Mouse (Mus musculus) cerebellum, postnatal 36 days (tissue): Measurements from ENCODE around the gene Lrguk.

ENCODE experiments used
- DNase-seq, 2 experiments: peaks; one replicate each; pipeline ENCODE4 v3.0.0; 2021 to 2022; ENCODE audit warnings: mixed read lengths in 2 of 2

The Lrguk gene

DNA sequence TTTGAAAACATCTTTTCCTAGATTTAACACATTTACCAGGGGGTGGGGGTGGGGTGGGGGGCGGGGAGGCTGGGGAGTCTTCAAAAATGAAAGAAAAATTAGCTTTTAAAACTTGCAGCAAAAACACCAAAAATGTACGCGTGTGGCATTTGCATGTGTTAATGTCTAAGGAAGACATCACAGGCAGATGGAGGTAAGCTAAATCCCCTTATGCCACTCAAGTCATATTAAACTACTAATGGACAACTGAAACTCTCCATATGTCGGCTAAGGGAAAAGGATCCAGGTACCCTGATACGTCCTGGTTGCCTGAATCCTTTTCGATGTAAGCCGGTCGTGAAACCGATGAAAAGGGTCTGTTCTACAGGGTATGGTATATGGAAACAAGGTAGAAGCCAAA is 119.8 kb downstream of the Lrguk start:
- no peak for DNase-seq

GRCm38 (mm10) chr6:34149821-34150220 is 120.6 kb downstream of the Lrguk start:
- no peak for DNase-seq

DNA sequence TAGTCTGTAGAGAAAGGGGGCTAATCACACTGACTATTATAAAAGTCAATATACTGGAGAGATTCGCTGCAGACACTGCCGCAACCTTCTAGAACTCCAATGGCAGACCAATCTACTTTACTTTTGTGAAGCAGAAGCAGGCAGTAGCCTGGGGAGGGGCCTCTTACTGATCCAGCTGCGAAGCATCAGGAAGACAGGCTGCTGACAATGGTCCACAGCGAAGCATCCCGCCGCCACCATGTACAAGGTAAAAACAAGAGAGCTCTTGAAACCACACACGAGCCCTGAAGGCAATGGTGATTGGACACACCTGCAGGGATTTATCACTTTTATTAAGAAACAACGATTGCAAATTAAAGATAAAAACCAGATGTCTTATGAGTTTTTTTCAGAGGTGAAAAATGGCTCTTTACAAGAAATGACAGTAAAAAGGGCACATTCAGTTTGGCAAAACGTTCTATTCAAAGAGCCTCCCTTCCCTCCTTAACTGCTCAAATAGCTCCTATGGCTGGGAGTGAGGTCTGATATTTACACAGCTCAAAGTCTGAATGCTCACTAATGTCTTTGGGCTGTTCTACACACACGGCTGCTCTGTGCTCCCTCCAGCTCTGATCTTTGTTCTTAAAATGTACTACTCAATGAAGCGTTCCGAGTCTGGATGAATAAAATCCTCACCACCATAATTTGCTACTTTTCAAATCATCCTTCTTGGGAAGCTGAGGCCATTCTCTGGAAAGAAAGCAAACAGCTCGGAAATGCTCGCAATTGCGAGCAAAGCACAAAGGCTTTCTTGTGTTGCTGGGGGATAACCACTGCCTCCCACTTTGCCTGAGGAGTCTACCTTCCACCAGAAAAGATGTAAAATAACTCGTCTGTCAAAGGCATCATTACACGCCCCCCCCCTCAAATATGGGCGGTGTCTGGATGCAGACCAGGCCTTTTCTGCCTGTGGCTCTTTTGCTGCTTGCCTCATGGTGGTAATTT is 124.1 kb downstream of the Lrguk start:
- no peak for DNase-seq

GRCm38 (mm10) chr6:34154202-34154601 is 125.0 kb downstream of the Lrguk start:
- no peak for DNase-seq

DNA sequence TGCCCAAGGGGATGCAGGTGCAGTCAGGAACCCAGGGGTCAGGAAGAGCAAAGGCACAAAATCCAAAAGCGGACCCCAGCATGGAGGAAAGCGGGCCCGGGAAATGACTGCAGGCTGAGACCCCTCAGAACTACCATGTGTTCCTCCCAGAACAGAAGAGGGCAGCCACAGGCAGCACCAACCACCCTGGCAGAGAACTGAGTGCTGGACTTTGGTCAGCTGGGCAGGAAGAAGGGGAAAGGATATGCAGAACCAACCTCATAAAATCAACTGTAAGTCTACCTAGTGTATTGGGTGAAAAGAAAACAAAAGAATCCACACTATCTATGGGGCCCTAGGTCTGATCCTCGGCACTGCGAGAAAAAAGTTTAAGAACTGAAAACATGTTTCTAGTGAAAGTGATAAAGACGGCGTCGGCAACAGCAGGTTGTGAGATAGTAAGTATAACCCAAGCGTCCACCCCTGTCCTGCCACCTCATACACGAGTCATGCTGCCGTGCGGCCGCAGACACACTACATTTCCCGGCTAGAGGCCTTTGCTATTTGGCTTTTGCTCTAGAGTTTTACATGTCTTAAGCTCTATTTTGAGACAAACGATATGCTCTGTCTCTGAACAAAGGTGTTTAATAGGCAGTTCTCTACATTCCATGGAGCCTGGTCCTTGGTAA is 126.0 kb downstream of the Lrguk start:
- DNase-seq = no peak

DNA sequence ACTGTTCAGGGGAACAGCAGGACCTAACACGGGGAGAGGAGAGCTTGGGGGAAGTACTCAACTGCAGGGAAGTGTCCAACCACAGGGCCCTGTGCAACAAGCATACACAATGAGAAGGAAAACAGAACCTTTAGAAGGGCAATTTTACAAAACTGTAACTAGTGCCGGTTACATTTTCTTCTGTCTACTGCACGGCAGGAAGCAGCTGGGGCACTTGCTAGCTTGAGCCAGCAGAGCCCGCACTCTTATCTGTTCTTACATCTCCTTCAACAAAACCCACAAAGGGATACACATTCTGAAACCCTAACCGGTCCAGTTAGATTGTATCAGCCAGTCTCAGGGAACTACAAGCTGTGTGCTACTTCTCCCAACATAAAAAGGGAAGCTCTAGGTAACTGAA is 126.8 kb downstream of the Lrguk start:
- no peak for DNase-seq

DNA sequence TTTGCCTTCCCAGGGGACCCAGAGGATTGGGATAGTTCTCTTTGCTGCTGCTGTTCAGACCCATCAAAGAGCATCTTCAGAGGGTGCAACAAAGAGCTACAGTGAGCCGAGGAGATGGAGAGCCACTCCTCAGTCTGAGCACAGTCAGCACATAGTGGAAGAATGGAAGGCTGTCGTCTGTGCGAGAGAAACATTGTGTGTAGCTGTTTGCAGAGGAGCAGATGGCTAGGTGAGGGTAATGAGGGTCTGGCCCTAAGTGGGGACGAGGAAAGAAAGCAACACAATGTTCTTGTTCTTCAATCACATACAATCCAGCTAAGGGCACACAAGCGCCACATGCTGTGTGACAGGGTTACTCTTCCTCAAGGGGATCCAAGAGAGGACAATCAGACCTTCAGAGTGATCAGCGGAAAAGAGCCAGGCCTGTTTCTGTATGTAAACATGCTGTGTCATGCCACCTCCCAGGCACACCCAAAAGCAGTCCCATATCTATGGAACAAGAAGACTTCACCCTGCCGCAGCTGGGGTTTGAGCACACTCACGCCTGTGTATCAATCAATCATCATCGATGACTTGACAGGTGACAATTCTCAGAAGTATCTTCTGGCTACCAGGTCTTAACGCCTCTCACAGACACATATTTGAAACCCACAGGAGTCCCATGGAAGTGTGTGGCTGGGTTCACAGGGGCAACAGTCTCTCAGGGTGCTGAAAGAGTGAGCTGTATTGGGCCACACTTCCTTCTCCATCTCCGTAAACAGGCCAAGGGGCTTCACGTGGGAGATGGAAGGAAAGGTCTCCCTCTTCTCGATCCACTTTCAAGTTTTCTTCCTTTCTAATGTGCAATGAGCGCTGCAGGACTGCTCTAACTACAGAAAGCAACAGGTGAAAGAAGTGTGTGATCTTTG is 127.8 kb downstream of the Lrguk start:
- DNase-seq = no peak

DNA sequence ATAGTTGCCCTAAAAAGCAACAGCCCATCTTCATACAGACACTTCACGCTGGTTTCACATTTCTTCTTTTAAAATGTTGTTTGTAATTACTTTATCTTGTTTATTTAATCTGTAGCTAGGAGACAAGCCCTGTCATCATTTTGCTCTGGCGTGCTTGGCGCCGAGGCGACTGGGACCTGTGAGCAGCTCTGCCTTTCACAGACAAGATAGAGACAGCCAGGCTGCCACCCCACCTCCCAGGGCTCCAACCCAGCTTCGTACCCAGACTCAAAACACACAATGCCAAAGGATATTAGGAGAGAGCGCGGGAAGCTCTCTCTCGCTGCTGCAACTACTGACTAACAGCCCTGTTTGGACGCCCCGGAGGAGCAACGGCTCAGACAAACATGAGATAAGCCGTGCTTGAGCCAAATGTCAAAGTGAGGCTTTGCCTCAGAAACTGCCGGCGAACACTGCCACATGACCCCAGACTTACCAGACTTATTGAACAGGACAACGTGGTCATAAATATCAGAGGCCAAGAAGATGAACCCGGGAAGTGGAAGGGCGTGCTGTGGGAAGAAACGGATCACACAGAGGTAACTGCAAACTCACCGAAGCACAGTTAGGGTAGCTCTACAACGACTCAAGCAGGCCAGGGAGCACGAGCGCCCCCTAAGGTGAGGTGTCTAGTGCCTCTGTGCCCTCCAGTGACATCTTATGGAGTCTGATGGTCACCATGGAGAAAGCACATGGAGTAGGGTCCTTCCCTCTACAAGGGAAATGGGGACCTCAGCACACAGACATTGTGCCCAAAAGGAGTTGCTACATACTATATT is 131.0 kb downstream of the Lrguk start:
- no peak for DNase-seq

DNA sequence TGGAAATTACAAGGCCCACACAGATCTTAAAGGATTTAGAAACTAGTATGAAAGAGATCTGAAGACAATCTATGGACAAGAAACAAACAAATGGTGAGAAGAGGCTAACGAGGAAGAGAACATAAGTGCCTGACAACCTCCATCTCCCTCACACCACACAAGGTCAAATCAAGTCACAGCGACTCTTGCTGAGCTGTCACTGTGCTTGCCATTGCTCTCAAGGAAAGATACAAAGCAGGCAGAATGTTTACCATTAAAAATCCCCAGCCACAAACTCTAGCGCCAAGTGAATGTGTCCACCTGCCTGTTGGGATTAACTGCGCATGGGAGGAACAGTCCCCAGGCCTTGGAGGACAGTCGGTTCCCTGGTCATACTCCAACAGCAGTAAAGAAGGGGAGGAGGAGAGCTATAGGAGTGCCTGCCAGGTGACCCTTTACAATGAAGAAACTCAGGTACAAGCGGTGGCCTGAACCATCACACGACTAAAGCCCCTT is 131.6 kb downstream of the Lrguk start:
- no peak for DNase-seq

DNA sequence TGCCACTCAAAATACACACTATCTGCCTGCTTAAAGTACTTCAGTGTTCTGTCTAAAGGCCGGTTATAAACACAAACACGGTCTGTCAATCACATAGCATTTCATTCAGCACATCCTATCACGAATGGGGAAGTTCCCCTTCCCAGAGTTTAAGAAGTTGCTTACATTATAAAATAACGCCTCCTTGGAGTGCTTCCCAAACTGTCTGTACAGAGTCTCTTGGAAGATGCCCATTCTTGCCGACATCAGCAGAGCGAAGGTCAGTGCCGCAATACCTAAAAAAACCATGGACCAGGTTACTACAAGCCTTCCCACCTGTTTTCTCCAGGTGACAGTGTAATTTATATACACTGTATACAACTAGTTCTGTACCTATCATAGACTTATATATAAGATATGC is 132.3 kb downstream of the Lrguk start:
- no peak for DNase-seq

DNA sequence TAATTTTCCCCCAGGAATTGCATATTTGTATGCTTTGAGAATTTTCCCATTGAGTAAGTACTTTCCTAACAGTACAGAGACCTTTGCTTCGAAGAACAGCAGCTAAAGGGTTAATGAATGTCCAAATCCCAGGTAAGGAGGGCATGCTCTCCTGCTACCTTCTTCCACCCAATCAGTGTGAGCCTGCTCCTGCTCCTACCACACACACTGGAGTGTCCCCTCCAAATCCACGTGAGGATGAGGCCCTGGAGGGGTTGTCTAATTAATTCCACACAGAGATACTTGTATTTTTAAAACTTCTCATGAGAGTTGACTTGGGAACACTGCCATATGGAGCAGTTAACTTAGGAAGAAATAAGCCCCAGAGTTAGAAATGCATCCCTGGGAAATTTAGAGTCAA is 133.4 kb downstream of the Lrguk start:
- DNase-seq = no peak

GRCm38 (mm10) chr6:34163014-34163413 is 133.8 kb downstream of the Lrguk start:
- DNase-seq = no peak

- no peak for DNase-seq
Measured at GRCm38 (mm10) chr6:34168834-34169233, 139.6 kb downstream of the Lrguk start.

DNA sequence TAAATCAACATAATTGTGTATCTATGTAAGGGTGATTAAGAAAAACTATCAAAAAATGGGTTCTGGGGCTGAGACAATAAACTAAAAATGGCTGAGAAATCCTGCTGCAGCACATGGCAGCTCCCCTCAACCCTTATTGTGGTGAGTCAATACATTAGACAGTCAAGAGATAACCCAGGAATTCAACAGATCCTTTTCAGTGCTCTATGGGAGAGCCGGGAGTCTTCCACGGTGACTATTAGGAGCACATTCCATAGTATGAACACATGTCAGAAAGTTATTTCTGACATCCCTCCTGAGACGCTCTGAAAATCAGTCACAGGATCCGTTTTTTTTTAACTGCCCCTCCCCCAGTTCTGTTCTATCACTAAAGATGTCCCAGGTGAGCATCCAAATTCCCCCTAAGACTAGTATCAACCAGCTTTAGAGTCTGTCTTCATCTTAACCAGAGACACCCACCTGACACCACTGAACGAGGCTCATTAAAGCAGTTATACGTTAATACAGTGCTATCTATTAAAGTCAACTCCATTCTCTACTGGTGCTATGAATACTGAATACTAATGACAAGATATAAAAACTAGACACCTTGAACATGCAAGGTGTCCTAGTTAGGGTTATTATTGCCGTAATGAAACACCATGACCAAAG is 141.7 kb downstream of the Lrguk start:
- no peak for DNase-seq

DNA sequence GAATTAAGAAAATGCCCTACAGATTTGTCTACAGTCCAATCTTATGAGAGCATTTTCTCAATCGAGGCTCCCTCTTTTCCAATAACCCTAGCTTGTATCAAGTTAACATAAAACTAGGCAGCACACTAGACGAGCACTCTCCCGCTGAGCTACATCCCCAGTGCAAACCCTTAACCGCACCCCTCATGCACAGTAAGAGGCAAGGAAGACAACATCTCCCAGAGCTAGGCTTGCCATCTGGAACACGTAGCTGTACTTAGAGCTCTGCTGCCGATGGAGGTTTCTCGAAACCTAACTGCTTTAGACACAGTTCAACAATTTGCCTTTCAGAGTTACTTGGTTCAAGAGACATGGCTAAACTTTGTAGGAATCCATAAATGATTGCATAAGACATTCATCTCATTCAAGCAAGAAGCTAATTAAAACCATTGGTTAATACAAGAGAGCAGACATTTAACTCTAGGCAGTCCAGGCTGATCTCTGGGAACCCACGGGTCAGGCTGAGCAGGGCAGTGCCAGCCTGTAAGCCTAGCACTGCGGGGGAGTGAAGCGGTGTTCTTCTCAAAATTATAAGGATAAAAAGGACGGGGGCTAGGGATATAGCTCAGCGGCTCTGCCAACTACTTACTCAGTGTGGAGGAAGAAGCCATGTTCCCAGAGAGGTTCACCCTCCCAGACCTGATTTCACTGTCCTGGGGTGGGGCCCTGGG is 142.7 kb downstream of the Lrguk start:
- DNase-seq = no peak

- DNase-seq = no peak
Measured at GRCm38 (mm10) chr6:34173251-34173650, 144.0 kb downstream of the Lrguk start.

- no peak for DNase-seq
Measured at GRCm38 (mm10) chr6:34174715-34175114, 145.5 kb downstream of the Lrguk start.

- no peak for DNase-seq
Measured at GRCm38 (mm10) chr6:34176111-34176863, 147.0 kb downstream of the Lrguk start.

DNA sequence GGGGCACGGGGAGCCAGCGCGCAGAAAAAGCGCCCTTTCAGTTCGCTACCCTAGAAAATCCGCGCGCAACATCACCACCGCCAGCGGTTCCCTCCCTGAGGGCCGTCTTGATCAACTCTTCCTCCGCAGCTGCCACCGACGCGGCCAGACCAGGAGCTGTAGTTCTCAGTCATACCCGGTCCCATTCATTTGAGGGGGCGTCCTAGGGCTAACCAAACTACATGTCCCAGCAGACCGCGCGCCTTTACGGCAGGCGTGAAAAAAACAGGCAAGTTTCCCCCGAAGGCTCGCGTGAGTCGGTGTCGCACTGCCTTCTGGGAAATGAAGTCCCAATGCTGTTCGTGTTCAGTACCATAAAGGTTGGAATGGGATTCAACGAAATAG is 147.6 kb downstream of the Lrguk start, which contains the start of gene Slc35b4:
Gene Slc35b4, minus strand, starts transcription at position 248 of the 384 bp plus-strand sequence.
- DNase-seq = peak; percentile 89 to 93

DNA sequence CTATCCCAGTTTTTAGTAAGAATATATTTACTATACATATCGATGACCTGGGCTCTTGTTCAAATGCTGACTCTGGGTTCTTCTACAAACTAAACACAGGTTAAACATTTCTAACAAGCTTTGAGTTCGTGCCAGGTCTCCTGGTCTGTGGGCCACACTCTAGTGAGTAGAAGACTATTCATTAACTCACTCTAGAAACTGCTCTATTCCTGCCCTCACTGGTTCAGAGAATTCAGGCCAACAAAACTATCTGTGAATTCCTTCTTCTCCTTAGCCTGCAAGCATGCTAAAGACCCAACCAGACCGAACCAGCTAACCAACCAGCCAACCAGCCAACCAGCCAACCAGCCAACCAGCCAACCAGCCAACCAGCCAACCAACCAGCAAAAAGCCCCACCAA is 149.8 kb downstream of the Lrguk start:
- DNase-seq = no peak
